Mouse (Mus musculus): Measurements from ENCODE around the gene Large2.

Large2 gene

DNA sequence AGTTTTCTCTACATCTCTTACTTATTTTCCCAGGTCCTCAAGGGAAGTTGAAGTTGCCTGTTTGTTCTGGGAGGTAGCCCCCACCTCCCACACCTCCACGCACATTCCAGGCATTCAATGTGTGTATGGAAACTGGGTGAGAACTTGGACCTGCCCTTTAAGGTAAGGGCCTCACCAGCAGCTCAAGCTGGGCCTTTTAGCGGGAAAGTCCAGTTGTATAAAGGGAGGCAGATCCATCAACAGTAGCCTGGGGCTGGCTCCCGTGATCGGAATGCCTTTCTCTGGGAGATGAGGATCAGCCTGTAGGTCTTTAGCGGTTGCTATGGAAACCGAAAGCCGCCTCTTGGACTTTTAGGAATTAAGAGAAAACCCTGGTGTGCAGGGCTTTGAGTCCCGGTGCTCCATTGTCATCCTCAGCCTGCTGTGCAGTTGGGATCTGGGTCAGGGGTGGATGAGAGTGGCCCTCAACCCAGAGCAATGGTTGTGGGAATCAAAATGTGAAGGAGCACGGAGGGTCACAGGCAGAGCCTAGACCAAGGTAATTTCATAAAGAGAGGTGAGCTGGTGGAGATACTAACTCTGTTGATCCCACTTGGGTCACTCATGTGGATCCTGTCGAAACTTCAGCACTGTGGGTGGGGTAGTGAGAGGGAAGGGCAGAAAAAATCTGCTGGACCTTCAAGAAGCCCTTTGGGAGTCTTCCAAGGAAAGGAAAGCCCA is 2.5 kb downstream of the Large2 start:
- DNase-seq (ENCODE audit: low spot score) = peak; percentile 32

DNA sequence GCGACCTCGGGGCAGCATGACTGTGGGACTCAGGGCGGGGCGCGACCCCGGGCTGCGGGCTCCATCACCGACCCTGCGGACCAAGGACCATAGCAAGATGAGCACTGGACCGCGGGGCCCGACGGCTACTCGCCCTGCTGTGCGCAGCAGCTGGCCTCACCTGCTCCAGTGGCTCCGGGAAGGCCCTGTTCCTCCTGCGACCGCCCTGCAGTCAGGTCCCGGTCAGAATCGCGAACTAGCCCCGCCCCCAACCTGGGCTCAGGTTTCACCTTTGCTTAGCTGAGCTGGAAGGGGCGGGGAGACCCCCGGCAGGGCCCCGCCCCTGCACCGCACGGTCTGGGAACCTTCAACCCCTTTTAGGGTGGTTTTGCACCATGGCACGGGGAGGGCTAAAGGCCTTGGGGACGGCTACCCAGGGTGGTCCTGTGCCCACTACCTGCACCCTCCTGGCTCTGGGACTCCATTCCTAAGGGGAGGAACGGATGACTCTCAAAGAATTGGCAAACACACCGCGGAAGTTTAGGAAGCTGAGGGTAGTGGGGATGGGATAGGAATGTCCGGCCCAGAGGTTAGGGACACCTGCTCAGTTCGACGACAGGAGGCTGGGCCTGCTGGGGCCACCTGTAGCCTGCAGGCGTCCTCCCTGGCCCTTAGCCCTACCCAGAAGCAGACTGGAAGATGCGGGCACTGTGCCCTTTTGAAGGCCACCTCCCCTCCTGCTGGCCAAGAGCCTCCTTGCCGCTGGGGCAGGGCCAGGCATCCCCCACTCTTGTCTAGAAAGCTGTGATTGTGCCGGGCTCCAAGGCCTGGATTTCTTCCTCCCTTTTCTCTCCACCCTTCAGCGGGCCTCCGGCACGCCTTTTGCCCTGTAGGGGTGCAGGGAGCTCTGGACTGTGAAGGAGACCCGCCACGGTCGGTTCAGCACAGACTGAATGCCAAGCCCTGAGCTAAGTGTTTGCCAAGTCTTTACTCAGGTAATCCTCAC is 3.6 kb downstream of the Large2 start:
- DNase-seq (ENCODE audit: low spot score) = peak; percentile 88

DNA sequence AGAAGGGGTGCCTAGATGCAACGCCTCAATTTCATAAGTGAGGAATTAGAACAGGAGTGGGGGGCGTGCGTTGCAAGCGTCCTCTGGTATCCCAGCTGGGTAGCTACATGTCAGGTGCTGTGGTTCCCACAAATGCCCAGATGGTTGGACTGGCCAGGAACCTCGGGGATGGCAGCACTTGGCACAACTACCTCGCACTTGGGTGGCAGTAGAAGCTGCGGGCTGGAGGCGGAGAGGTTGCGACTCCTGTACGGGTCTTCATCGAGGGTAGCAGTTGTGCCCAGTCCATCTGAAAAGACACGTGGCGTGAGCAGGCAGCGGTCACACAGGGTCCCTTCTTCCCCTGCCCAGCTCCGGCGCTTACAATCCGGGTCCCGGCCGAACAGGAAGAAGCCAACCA is 4.3 kb downstream of the Large2 start:
- DNase-seq (ENCODE audit: low spot score) = no peak

DNA sequence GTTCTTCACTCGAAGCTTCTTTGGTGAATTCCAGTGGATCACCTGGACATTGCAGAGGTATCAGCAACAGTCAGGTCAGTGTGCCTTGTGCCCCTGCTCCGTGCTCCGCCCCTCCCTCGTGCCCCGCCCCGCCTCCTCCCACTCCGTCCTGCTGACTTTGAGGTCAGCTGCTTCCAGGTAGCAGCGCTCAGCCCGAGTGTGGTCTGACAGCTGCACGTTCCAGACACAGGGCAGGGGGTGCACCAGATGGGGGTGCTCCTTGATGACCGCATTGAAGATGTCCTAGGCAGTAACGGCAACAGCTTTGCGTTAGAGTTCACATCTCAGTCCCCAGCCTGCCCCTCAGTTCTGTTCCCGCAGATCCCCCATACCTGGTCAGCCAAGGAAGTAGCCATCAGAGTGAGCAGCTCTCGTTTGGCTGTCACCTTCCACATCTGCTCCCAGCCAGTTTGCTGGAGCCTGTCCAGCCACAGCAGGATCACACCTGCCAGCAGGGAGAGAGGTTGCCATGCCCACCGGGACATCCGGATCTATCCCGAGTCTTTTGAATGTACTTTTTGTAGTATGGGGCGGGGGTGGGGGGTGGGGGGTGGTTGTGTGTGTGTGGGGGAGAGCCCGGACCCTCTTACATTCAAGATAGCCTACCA is 7.2 kb downstream of the Large2 start:
- peak; percentile 75 for DNase-seq (ENCODE audit: low spot score)

DNA sequence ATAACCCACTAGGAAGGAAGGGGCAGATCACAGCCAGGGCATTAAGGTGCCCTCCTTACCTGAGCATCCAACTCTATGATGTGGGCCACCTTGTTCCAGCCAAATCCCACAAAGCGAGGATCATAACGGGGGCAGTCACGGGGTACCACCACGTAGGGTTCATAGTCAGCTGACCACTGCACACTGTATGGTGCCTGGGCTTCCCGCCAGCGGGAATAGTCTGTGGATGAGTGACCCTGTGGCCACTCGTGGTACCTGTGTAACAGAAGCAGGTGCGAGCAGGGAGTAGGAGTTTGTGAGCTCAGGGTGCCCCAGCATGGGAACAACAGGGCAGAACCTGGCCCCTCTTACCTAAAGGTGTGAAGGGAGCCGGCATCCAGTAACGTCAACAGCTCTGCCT is 9.1 kb downstream of the Large2 start:
- DNase-seq (ENCODE audit: low spot score) = no peak

DNA sequence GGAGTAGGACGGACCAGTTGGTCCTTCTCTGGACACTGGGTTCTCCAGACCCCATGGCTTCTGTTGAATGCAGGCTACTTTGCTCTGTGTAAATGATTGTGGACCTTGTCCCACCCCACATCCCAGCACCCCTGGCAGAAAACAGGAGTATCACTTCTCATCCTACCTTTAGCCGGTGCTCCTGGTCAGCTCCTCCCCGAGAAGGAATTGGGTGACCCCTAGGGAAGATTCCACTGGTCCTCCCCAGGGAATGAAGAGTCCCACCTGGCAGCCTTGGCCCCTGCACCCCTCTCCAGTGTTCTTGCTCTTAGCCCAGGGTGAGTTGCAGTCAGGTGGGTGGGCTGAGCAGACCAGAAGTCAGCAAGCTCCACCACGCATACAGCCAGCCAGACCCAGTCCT is 10.6 kb downstream of the Large2 start:
- DNase-seq (ENCODE audit: low spot score) = no peak

DNA sequence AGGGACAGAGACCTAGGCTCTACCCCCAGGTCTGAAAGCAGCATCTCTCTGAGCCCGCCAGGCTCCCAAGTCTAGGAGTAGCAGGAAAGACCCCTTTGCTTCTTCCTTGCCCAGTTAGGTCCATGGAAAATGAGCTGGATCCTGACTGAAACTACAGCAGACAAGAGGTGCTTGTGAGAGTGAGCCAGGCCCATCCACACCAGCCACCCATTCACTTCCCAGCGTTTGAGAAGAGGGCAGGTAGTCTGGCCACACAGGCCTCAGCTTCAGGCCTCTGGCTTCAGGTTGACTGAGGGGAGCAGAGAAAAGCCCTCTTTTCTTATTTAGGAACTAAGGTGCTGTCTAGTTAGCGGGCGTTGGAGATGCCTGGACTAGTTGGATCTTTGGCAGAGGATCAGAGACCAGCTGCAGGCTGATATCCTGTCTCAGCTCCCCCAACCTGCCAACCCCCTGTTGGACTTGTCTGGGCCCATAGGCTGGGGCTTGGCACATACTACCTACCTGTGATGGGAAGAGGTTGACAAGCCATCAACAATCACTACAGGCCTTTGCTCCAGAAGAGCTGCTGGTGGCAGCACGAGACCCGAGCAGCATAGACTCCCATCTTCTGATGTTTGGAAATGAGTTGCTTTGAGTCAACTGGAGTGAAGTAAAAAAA is 12.0 kb downstream of the Large2 start:
- no peak for DNase-seq (ENCODE audit: low spot score)

DNA sequence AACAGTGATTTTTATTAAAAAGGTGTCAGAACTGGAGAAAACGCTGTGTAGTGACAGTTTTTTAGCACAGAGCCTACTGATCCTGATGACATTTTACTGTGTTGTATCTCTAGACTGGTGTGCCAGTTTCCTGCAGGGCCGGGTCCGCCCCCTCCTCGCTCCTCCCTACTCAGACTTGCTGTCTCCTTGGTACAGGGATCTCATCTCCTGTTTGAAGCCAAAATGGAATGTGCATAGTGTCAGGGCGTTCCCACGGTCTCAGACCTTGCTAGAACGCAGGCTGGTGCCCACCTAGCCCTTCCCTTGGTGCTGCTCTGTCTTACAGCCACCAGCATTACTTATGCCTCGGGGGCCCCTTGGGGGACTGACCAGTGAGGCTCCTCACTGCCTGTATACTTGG is 12.9 kb downstream of the Large2 start:
- no peak for DNase-seq (ENCODE audit: low spot score)

DNA sequence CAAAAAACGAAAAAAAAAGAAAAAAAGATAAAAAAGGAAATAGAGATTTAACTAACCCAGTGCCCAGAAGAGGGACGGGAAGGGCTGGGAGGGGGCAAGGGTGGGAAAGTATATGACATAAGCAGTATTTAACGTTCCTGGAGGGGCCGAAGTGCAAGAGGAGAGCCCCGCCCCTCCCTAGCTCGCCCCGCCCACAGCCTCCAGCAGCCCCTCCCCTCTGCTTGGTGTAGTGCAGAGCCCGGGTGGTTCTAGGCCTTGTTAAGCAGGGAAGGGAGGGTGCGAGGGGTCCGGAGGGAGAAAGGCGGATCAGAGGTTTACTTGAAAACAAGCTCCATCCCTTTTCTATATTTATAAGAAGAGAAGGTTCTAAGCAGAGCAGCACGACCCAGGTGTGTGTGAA is 13.8 kb downstream of the Large2 start:
- peak; percentile 78 for DNase-seq (ENCODE audit: low spot score)

DNA sequence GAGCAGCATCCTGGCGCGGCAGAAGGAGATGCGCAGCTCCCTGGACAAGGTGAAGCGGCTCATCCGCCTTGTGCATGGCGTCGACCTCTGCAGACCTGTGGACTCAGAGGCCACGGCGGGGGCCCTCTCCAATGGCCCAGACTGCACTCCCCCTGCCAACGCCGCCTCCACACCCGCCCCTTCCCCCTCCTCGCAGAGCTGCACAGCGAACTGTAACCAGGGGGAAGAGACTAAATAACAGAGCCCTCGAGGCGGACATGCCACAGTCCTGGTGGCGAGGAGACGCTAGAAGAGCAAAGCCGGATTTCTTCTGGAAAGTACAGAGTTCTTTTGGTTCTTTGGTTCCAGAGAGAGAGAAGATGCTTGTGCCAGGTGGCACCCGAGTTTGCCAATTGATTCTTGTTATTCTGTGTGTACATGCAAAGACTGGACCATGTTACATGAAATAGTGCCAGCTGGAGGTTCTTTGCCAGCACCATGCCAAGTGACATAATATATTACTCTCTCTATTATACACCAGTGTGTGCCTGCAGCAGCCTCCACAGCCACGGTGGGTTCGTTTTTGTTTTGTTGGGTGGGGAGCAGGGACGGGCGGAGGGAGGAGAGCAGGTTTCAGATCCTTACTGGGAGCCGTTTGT is 14.4 kb downstream of the Large2 start:
- DNase-seq (ENCODE audit: low spot score) = no peak

DNA sequence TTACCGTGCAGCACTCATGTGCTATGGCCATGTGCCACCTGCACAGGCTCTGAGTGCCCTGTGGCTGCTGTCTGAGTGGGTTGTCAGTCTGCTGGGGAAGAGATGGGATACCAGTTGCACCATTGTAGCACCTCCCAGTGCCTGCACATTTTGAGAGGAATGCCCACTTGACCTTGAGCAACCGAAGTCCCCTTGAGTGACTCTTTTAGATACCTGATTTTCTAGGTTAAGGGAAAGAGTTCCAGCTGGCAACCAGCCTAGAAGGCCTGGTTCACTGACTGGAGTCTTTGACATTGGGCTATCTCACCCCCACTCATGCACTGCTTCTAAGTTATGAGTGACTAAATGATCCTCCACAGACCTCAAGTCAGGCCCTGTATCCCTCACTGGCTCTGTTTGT is 15.4 kb downstream of the Large2 start:
- no peak for DNase-seq (ENCODE audit: low spot score)

DNA sequence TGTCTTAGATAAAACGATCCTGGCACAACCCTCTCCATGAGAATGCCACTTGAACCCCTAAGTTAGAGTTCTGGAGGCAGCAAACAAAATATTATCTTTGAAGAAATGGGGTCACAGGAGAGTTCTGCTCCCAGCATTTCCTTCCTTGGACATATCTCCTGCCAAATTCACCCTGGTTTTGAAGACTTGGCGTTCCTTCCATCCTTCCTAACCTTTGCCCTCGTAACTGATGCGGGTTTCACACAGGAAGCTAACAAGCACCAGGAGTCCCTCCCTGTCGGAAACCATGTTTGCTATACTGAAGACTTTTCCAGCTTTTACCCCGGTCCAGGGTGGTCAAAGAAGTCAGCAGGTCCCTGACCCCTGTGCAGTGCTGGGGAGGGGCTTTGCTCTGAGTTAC is 20.4 kb downstream of the Large2 start:
- no peak for DNase-seq (ENCODE audit: low spot score)

DNA sequence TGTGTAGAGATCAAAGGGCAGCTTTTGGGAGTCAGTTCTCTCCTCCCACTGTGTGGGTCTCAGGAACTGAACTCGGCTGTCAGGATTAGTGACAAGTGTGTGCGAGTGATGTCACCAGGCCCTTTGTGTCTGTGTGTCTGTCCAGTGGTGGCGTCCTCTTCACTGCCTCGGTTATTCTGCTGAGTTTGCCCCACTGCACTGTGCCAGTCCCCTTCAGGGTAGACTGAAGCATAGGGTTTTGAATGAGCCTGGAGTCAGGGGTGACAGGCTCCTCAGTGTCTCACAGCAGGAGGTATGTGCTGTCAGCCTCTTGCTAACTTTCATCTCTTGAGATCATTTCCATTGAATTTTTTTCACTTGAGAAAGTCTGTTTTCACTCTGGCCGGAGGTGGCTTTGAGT is 21.3 kb downstream of the Large2 start:
- no peak for DNase-seq (ENCODE audit: low spot score)

DNA sequence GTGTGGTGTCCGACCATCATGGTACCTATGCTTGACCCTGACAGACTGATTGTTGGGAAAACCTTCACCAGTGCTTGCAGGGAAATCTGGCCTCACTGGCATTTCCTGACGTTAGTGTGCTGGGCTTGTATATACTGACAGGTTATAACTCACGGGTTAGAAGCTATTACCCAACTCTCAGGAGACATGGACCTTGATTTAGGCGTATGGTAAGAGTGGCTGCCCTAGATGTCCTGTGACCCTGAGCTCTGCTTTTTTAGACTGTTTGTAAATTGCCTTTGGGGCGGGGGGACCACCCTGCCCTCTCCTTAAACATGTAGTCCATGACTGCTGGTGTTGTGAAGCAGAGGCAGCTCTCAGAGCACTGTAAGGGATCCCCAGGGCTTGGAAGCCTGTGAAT is 24.0 kb downstream of the Large2 start:
- peak; percentile 60 for DNase-seq (ENCODE audit: low spot score)

DNA sequence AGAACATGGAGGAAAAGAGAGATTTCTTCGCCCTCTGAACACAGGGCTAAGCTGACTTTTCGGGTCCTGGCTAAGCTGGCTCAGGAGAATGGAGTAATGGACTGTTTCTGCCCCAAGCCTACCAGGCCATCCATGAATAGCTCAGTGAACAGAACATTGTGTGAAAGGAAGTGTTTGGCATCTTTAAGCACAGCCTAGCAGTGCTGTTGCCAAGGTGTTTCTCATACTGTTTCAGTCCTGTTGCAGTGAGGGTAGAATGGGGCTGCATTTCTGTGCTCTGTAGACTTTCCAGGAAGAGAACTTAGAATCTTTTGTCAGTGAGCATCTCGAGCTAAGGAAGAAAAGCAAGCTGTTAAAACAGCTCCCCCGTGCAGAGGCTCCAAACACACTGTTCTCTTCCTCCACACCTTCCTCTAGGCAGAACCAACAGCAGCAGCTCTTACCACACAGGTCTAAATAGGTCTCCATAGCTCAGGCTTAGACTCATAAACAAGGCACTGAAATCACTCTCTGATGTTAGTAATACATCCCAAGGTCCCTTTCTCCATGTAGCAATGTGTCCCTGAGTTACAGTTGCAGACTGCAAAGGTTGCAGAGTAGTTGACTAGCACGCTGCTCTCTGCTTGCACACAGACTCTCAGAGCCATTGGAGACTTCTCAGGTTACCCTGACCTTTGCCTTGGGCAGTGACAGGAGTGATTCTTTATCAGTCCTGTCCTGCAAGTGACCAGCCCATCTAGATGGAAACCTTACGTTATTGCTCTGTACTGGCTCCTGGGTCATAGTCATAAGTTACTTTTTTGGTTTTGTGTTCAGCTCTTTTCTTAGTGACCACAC is 24.9 kb downstream of the Large2 start:
- DNase-seq (ENCODE audit: low spot score) = peak; percentile 81

DNA sequence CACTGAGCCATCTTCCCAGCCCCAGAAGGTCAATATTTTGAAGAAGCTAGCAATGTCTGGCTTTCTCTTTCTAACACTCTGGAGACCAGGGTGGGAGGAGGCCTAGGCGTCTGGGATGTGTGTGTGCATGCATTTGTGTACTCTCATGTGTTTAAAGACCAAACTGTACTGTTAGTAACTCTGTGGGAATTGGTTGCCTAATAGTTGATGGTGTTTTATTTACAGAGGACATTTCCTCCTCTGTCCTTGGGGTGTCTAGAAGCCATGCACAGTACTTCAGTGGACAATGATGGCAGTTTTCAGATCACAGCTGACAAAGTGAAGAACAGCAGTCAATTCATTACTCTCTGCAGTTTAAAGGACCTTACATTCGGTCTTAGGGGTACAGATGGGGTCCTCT is 27.5 kb downstream of the Large2 start:
- DNase-seq (ENCODE audit: low spot score) = no peak

DNA sequence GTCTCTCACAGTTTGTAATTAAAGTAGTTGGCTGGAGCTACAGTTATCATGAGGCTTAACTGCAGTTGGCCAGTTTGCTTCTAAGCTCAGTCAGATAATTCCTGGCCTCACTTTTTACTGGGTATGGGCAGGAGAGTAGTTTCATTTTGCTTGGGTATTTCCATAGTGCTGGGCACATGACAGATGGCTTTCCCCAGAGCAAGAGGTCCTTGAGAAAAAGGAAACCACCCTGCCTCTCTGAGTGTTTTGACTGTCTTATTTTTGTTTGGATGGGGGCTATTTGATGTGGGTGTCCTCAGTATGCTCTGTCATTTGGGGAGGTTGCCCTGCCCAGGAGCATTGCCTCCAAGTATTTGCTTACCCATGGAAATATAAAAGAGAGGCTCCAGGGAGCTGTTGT is 32.3 kb downstream of the Large2 start:
- DNase-seq (ENCODE audit: low spot score) = no peak

DNA sequence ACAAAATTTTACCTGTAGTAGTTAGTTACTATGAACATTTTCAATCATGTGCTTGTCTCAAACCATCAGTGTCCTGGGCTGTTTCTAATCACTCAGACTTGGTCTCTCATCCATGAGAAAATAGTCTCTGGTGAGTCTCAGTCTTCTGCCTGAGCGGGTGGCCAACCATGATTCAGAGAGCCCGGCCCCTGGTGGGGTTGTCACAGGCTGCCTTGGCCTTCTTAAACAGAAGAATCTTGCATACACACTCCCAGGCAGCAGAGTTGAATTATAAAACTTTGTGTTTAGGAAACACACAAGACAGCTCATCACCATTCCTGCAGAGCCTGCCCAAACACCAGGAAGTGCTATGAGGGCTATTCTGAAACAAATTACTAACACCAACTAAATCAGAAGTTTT is 42.8 kb downstream of the Large2 start:
- no peak for DNase-seq (ENCODE audit: low spot score)

DNA sequence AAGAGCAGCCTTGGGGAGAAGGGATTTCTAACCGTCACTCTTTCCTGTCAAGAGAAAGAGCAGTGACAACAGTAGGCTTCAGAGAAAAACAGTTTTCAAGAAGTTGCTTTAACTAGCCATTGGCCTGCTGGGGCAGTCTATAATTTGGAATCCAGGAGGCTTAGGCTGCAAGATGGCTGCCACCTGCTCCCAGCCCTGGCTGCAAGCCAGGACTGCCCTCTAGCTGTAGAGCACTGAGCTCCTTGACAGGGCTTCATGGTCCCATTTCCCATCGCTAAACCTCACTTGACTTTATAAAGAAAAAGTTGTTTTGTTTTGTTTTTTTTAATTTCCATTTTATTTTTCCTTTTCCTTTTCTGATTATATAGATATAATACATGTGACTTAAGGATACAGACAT is 43.3 kb downstream of the Large2 start:
- no peak for DNase-seq (ENCODE audit: low spot score)

DNA sequence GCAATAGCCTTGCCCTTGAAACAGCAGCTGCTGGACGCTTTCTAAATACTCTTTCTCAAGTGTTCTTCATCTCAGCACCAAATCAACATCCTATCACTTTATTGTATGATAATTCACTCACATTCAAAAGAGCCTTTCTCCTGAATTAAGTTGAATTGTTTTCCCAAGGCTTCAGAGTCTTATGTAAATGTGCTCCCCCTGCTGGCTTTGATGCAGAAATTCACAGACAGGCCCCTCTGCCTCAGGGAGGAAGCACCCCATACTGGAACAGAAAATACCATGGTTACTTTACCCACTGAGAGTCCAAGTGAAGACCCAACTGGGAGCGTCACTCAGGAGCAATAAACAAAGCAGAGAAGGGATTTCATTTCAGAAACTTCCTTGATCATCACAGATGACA is 43.8 kb downstream of the Large2 start:
- DNase-seq (ENCODE audit: low spot score) = no peak

DNA sequence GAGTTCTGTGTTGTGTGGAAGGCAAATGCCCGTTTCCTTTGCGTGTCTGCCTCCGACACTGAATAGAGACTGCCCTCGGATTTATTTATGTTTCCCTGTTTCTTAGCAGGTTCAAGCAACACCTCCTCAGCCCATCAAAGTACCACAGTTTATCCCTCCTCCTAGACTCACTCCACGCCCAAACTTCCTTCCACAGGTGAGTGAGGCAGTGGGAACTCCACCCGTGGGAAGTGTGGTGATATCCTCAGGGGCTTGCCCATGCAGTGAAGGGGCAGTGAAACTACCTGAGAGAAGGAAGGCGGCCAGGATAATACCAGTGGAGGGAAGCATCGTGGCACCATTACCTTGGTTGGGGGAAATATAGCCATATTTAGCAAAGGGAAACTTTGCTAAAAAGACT is 46.5 kb downstream of the Large2 start:
- no peak for DNase-seq (ENCODE audit: low spot score)
